Mouse (Mus musculus): ENCODE data around the gene Pitpnb.

Gene Pitpnb

GRCm38 (mm10) chr5:111423011-111423410, 92.4 kb downstream of the Pitpnb start:
- DNase-seq, result no peak

GRCm38 (mm10) chr5:111423616-111424015, 93.1 kb downstream of the Pitpnb start:
- no peak for DNase-seq

- DNase-seq, result no peak
Measured at GRCm38 (mm10) chr5:111425813-111426212, 95.2 kb downstream of the Pitpnb start.

GRCm38 (mm10) chr5:111426249-111426648, 95.7 kb downstream of the Pitpnb start:
- no peak for DNase-seq

GRCm38 (mm10) chr5:111428882-111429281, 98.3 kb downstream of the Pitpnb start:
- DNase-seq, result no peak

GRCm38 (mm10) chr5:111429726-111430125, 99.2 kb downstream of the Pitpnb start:
- DNase-seq, result no peak

GRCm38 (mm10) chr5:111431007-111431730, 100.6 kb downstream of the Pitpnb start:
- DNase-seq, result no peak

GRCm38 (mm10) chr5:111432842-111433241, 102.3 kb downstream of the Pitpnb start:
- DNase-seq, result no peak

GRCm38 (mm10) chr5:111434342-111434842, 103.8 kb downstream of the Pitpnb start:
- no peak for DNase-seq

- DNase-seq, result no peak
Measured at GRCm38 (mm10) chr5:111436260-111436659, 105.7 kb downstream of the Pitpnb start.

- DNase-seq, result no peak
Measured at GRCm38 (mm10) chr5:111437205-111437604, 106.6 kb downstream of the Pitpnb start.

All from kidney, adult 9 months (tissue).